Mouse (Mus musculus) B cell, adult (primary cell): ENCODE data around the gene Brms1. TPM values are rescaled to one million over a fixed set of nuclear protein-coding genes. Genes with fewer than 3 reads are reported as not detected.

Experiments used
- total RNA-seq: library from RNA; stranded (reverse); gene quantifications from 4 replicates; pipeline ENCODE4 v1.2.4, GENCODE M21; 2023; ENCODE audit not compliant: inconsistent age

Brms1 gene
- 59.2 to 67.2 TPM (median 63.0 TPM) in 4 replicates for total RNA-seq

DNA sequence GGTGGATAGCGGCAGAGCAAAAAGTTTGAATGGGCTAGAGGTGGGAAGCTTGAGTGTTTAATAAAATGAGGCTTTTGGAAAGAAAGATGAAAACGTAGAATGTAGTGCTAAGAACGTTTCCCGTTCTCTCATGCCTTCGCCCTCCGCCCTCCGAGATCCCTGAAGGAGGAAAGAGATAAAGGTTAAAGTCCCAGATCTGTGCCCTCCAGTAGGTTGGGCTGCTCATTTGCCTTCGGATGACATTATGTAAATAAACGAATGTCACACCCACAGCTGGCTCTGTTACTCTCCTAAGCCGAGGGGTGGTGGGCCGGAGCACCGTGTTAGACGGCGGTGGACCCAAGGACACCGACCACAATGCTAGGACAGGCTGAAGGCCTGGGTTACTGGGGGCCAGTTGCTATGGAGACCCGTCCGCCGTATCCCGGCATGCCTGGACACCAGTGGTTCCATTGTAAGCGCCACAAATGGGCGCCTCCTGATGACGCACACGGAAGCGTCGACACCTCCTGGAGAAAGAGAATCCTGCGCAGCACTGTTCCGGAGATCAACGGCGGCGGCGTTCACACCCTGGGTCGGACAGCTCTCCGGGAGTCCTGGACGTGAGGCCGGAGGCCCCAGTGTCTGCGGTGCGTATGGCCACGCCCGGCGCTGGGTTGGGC lies at the start of gene Brms1:
TSS of gene Brms1 (plus strand) at position 493 of the 662 bp plus-strand sequence.

DNA sequence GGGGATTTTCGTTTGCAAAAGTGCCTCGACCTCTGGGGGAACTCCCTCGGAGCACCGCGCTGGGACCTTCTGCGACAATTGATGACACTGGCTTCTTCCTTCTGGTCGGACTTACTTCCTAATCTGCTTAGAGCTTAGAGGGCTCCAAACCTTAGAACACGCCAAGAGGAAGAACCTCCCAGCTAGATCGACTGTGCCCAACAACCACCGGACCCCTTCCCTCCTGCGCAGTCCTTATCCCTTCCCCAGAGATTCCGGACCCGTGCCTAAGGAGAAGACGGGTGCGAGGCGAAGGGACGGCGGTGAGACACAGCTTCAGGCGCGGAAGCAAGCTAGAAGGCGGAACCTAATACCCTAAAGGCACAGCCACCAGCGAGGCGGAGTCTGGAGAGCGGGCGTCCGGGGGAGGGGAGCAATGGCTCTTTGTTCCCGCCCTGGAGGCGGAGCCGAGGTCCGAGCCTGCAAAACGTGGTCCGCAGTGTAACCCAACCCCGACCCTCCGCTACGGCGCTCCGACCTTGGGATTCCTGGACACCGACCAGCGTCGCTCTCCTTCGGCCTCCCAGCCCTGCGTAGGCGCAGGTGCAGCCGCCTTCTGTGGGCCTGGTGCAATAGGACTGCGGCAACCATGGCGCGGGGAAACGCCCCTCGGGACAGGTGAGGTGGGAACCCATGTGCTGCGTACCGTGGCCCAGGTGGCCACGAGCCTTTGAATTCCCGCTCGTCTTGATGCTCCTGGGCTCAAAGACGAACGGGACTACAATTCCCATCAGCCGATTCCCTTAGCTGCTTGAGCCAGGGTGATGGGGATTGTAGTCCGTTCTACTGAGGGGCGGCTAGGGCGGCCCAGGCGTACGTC lies 17.3 kb upstream of the Brms1 start, which contains the start of gene Slc29a2:
TSS of gene Slc29a2 (plus strand) at position 240 of the 859 bp plus-strand sequence.

DNA sequence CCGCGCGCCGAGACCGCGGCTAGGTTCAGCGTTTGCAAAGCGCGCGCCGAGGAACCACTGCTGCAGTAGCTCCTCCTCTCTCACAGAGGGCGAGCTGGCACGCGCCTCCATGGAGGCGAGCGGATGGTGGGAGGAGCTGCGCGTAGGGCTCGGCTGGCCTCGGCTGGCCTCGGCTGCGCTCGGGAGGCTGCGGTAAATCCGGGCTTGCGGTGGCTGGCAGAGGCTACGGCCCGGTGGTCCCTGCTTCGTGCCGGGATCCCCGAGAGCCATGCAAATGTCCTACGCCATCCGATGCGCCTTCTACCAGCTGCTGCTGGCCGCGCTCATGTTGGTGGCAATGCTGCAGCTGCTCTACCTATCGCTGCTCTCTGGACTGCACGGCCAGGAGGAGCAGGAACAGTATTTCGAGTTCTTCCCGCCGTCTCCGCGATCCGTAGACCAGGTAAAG lies 2.4 kb upstream of the Brms1 start, which contains the start of the genes B4gat1 and AC124502.3:
TSS of gene B4gat1 (plus strand) at position 118 of the 448 bp plus-strand sequence.
TSS of gene AC124502.3 (plus strand) at position 183 of the 448 bp plus-strand sequence.

DNA sequence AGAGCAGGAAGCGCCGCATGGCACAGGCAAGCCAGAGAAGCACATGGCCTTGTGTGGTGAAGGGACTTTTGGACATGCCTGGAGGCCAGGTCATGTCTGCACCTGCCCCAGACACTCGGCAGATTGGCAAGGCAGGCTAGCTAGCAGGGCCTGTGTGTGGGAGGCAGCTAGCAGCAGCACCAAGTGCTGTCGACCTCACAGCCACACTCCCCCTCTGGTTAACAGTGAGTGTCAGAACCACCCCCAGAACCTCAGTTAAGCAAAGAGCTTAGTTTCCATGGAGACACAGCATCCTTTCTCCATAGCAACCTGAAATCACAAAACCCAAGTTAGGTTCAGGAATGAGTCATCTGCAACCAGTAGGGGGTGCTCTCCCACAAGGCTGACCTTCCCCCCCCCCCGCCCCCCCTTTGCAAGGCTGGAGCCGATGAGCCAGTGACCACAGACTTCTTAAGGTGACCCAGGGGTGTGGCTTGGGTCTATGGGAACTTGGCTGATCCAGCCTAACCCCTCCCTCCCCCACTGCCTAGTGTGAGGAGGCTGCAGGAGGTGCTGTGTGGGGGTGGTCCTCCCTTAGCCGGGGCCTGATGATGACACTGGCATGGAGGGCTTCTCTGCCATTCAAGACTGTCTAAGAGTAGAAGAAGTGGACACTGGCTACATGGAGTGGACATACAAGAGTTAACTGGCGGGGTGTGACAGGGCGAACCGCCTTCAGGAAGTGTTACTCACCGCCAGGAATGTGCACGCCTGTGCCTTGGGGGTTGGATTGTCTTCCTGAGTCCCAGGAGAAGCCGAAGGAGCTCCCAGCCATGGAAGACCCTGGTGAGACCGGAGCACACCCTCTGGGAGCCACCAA lies 9.1 kb downstream of the Brms1 start, which contains the start of gene Rin1:
TSS of gene Rin1 (plus strand) at position 435 of the 859 bp plus-strand sequence.

DNA sequence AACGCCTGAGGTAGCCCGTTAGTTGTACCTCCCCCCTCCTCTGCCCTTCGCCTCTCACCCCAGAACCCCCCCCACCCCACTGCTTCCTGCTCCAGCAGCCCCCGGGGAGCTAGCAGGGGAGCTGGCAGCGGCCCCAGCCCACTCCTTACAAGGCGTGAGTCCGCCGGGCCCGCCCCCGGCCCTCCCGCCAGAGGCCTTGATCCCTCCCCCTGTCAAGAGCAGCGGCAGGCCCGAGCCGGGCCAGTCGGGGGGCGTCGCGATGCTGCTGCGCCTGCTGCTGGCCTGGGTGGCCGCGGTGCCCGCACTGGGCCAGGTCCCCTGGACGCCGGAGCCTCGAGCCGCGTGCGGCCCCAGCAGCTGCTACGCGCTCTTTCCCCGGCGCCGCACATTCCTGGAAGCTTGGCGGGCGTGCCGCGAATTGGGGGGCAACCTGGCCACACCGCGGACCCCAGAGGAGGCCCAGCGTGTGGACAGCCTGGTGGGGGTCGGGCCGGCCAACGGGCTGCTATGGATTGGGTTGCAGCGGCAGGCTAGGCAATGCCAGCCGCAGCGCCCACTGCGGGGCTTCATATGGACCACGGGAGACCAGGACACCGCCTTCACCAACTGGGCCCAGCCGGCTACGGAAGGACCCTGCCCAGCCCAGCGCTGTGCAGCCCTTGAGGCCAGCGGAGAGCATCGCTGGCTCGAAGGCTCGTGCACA lies 26.9 kb downstream of the Brms1 start, which contains the start of gene Cd248:
TSS of gene Cd248 (plus strand) at position 212 of the 703 bp plus-strand sequence.

DNA sequence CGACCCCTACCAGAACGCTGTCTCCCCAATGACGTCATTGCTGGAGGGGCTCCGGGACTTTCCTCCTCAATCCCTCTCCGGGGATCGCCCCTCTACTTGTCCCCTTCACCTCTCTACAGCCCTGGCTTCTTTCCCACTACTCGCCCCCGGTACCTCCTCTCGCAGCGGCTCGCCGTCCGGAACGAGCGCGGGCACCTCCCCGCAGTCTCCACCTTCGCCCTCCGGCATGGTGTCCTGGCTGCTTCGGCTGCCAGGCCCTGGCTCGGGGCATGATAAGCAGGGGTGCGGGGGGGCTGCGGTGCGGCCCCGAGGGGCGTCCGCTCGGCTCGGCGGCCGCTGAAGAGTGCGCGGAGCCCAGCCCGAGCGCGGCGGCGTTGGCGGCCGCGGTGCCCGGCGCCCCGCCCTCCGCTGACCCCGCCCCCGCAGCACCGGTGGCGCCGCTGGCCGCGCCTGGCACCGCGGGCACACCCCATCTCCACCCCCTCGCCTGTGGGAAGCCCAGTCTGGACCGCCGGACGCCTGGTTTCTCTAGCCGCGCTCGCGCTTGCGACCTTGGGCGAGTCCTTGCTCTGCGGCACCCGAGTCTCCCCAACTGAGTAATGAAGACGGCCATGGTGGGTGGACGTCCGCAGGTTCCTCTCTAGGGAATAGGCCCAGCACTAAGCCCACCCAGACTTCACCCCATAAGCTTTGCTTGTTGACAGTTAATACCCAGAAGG lies 44.1 kb downstream of the Brms1 start, which contains the start of gene Tmem151a:
TSS of gene Tmem151a (minus strand) at position 387 of the 719 bp plus-strand sequence.

DNA sequence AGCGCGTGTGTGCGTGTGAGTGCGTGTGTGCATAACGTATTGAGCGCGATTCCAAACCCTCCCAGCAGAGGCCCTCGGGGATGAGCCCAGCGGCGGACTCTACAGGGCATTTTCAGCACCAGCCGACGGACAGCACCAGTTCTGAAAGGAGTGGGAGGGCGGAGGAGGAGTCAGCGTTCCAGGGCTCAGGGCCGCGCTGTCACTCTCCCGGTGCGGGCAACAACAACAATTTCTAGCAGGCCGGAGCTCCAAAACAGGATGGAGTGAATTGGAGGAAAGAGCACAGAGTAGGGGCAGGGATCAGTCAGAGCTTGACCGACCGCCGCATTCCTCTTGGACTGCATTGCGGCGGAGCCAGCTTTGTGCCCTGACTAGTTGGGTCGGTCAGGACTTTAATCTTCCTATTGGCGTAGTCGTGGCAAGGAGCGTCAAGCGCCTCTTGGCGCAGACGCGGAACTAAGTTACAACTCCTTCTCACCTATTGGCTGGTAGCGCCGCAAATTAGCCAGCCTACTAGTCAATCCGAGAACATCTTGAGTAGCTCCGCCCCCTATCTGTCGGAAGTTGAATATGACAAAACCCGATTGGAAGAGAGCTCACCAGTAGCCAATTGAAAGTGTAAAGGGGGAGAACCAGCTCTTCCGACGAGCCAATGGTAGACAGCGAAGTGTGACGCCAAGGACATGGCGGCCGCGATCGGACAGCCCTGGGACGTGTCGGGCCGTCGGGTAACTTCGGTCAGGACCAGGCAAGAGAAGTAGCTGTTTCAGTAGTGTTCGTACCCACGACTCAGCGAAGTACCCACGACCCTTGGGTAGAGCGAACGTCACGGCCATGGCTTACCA lies 47.0 kb downstream of the Brms1 start, which contains the start of gene Yif1a:
TSS of gene Yif1a (plus strand) at position 655 of the 845 bp plus-strand sequence.

DNA sequence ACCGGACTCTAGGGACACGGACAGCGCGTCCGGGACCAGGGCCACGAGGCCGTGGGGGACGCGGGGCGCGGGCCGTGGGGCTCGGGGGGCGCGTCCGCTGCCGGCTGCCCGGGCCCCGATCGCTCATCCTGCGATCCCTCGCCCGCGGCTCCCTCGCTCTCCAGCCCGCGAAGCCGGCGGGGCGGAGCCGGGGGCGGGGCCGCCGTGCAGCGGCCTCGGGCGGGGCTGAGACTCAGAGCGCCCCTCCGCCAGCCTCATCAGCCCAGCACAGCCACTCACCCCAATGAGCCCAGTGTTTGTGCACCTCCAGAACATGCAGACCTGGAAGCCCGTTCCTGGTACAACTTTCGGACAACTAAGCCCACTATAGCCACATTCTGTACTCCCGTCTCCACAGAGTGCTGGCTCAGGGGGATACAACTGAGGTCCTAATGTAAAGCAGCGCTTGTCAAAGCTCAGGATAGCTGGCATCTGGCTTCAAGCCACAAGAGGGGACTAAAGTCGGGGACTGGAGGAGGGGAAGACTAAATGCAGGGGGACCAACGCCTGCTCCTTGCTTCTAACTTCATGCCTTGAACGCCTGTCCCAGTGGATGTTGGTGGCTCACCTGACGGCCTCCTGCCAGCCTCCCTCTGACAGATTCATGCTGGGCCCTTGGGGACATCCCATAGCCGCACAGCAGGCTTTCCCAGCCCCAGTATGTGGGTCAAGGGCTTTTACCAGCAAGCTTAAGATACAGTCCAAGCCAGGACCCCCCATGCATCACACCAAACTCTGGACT lies 57.4 kb downstream of the Brms1 start, which contains the start of gene Cnih2:
TSS of gene Cnih2 (minus strand) at position 159 of the 781 bp plus-strand sequence.

Other genes with a start within 250 kb of the Brms1 start
- gene Rbm4, start 247.5 kb upstream of the Brms1 start, total RNA-seq = 66.4 to 76.6 TPM (median 70.6 TPM) in 4 replicates
- gene Gm21992, start 229.7 kb upstream of the Brms1 start, total RNA-seq = 28.2 to 42.1 TPM (median 30.4 TPM) in 4 replicates
- 68.5 to 90.5 TPM (median 73.1 TPM) in 4 replicates for gene Rbm14, start 229.7 kb upstream of the Brms1 start, total RNA-seq
- gene Ccs, start 202.0 kb upstream of the Brms1 start, total RNA-seq = 22.2 to 26.6 TPM (median 24.0 TPM) in 4 replicates
- gene Ccdc87, start 202.0 kb upstream of the Brms1 start, total RNA-seq = not detected in 4 replicates
- 0.63 to 1.5 TPM (median 1.4 TPM) in 3 of 4 replicates, not detected in the other for gene Ctsf, start 186.2 kb upstream of the Brms1 start, total RNA-seq
- gene Actn3, start 163.4 kb upstream of the Brms1 start, total RNA-seq = not detected in 4 replicates
- gene Zdhhc24, start 162.7 kb upstream of the Brms1 start, total RNA-seq = 7.2 to 12.1 TPM (median 9.8 TPM) in 4 replicates
- gene Bbs1, start 134.7 kb upstream of the Brms1 start, total RNA-seq = 2.5 to 5.7 TPM (median 2.9 TPM) in 4 replicates
- 71.4 to 78.7 TPM (median 76.1 TPM) in 4 replicates for gene Dpp3, start 113.1 kb upstream of the Brms1 start, total RNA-seq
- gene Peli3, start 98.2 kb upstream of the Brms1 start, total RNA-seq = 1.1 to 4.0 TPM (median 1.6 TPM) in 4 replicates
- 31.3 to 42.8 TPM (median 37.5 TPM) in 4 replicates for gene Mrpl11, start 79.2 kb upstream of the Brms1 start, total RNA-seq
- 0.22 TPM in 1 of 4 replicates, not detected in the others for gene Npas4, start 51.0 kb upstream of the Brms1 start, total RNA-seq
- 2.3 to 4.6 TPM (median 3.6 TPM) in 4 replicates for gene Slc29a2, start 17.5 kb upstream of the Brms1 start, total RNA-seq
- 1.0 to 3.7 TPM (median 2.2 TPM) in 4 replicates for gene B4gat1, start 2.5 kb upstream of the Brms1 start, total RNA-seq
- 2.1 to 4.3 TPM (median 3.1 TPM) in 4 replicates for gene AC124502.3, start 2.5 kb upstream of the Brms1 start, total RNA-seq
- gene Rin1, start 9.1 kb downstream of the Brms1 start, total RNA-seq = 1.8 to 3.9 TPM (median 3.1 TPM) in 4 replicates
- 0.18 TPM in 1 of 4 replicates, not detected in the others for gene Cd248, start 26.7 kb downstream of the Brms1 start, total RNA-seq
- 0.13 to 0.96 TPM in 2 of 4 replicates, not detected in the others for gene Tmem151a, start 44.2 kb downstream of the Brms1 start, total RNA-seq
- 30.3 to 38.1 TPM (median 35.5 TPM) in 4 replicates for gene Yif1a, start 47.2 kb downstream of the Brms1 start, total RNA-seq
- gene Cnih2, start 57.2 kb downstream of the Brms1 start, total RNA-seq = 0.78 to 1.9 TPM (median 1.5 TPM) in 4 replicates
- gene Rab1b, start 65.7 kb downstream of the Brms1 start, total RNA-seq = 101 to 112 TPM (median 105 TPM) in 4 replicates
- 34.5 to 38.0 TPM (median 36.7 TPM) in 4 replicates for gene Klc2, start 77.2 kb downstream of the Brms1 start, total RNA-seq
- 72.2 to 78.0 TPM (median 74.1 TPM) in 4 replicates for gene Pacs1, start 231.8 kb downstream of the Brms1 start, total RNA-seq